Mouse (Mus musculus) natural killer cell, adult 2 months (primary cell): ENCODE results near the gene Olfr1025-ps1.

ENCODE experiments used
- DNase-seq, 2 experiments: peaks; one replicate each; pipeline ENCODE4 v3.0.0; 2022; ENCODE audit warnings: low spot score in 2 of 2

The Olfr1025-ps1 gene

DNA sequence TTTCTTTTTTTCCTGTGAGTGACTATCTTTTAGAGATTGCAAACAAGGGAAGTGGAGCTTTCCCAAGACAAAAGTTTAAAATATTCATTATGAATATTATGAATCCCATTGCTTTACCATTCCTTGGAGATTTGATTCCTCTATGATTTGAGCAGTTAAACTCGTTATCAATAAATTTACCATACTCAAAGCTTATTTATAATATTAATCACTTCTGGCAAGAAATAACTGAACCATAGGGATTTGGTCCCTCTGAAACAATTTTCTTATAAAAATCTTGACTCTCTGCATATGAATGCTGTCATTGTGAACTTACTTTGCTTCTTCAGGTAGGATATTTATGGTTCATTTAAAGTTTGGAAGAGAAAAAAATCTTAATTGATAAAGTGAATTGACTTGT is at the start of gene Olfr1025-ps1:
Olfr1025-ps1 (plus strand) TSS at position 301 of the 400 bp plus-strand sequence.
- no peak for DNase-seq

DNA sequence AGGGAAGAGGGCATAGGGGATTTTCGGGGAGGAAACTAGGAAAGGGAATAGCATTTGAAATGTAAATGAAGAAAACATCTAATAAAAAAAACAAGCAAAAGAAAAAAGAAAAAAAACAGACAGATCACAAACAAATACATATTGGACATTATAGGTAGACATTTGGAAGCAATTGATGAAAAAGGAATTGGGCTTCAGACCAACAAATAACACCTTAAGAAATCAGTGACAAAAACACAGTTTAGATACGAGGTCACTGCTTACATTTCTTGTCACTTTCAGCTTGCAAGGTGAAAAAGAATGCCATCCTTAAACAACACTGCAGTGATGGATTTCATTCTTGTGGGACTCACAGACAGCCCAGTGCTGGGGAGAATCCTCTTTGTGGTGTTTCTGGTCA is 46.7 kb upstream of the Olfr1025-ps1 start, which contains the start of gene Olfr1022:
Olfr1022 (plus strand) TSS at position 301 of the 400 bp plus-strand sequence.
- DNase-seq, result no peak

DNA sequence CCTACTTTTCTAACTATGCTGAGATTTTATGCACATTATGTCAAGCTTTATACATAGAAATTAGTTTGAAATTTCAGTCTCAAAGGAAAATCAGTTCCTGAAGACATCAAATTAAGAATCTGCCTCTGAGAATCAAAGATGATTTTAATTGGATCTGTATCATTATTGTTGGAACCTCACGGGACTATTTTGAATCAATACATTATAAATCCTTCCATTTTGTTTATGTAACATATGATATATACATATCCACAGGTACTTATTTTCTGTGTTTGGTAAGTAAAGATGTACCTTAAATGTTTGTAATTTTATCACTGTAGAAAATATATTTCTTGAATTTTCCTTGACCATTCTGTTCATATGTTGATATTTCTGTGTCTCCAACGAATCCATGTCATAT is 29.7 kb upstream of the Olfr1025-ps1 start, which contains the start of gene Olfr1023:
Olfr1023 (plus strand) TSS at position 301 of the 400 bp plus-strand sequence.
- no peak for DNase-seq

DNA sequence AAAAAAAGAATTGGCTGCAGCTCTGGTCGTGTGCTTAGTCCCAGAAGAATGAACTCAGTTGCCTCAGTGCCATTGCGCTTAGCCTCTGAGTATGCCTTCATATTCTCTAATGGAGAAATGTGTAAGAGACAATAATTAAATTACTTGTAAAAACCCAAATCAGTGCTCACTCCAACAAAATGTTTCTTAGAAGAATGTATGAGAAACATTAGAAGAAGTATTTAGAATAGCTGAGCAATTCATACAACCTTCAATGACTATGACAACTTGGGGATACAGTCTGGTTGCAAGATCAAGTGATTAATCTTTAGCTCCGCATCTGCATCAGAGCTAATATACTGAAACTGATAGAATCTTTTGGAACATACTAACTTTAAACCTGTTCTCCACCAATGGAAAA is 10.0 kb upstream of the Olfr1025-ps1 start, which contains the start of gene Olfr1024:
Olfr1024 (minus strand) TSS at position 101 of the 400 bp plus-strand sequence.
- DNase-seq, result no peak

DNA sequence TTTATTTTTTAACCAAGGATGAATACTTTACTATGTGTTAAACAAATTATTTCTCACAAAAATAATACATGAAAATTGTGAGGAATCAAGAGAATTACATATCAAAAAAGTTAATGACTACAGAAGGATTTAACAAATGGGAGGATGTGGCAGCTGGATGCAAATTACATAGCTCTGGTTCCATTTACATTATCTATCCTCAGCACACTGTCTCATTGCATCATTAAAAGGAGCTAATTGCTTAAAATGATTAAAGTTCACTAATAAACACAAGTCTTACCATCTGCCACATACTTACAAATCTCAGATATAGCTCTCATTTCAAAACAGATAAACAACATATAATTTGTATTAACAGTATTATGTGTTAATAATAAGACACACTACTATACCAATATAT is 1.8 kb upstream of the Olfr1025-ps1 start:
- DNase-seq, result no peak

DNA sequence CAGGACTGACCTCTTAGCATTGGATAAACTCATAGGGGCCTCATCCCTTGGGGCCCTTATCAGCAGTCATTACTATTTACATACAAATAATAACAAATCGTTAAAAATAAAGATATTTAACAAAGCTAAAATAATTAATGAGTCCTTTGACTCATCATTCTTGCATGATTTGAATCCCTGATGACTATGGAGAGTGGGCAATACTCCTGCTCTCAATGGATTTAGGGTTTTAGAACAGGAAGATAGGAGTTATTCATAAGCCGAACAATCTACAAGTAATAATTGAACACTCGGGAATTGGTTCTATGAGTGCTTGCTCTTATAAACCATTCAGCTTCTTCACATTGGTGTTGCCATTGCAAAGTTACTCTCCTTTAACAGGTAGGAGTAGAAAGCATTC is 6.3 kb downstream of the Olfr1025-ps1 start, which contains the start of gene Olfr1026:
Olfr1026 (plus strand) TSS at position 301 of the 400 bp plus-strand sequence.
- DNase-seq, result no peak

DNA sequence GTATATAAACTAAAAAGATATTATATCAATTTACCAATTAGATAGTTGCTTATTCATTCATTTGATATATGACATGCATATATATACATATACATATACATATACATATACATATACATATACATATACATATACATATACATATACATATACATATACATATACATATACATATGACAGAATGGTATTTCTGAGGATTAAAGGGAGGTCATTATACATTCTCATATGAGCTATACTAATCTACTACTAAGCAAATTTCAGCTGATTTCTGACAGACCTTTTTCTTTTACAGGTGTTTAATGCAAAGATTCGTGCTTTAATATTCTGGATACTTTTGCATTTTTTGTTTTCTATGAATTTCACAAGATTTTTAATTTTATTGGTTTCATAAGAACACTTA is 35.1 kb downstream of the Olfr1025-ps1 start, which contains the start of gene Olfr1028:
Olfr1028 (plus strand) TSS at position 301 of the 400 bp plus-strand sequence.
- DNase-seq, result no peak
